Mouse (Mus musculus): Measurements from ENCODE around the gene Trim66. TPM values are rescaled to one million over a fixed set of nuclear protein-coding genes. Genes with fewer than 3 reads are reported as not detected.

The Trim66 gene
- total RNA-seq, 2 experiments from 2014 or later: 0.07 to 0.09 TPM

GRCm38 (mm10) chr7:109454856-109455255 is 53.1 kb downstream of the Trim66 start:
- no peak for DNase-seq (ENCODE audit: low spot score)

DNA sequence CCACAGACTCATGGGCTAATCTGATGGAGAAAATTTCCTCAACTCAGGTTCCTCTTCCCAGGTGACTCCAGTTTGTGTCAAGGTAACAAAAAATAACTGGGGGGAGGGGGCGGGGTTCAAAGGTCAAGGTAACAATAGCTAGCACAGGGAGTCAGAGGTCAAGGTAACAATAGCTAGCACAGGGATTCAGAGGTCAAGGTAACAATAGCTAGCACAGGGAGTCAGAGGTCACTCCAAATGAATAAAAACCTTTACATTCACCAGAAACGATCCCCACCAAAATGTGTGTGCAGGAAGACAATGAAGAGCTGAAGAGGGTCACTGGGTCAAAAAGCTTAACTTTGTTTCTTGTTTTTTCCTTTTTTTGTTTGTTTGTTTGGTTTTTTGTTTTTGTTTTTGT is 59.9 kb downstream of the Trim66 start:
- no peak for DNase-seq (ENCODE audit: low spot score)

- DNase-seq (ENCODE audit: low spot score): peak; percentile 47
These were observed 62.9 kb downstream of the Trim66 start for GRCm38 (mm10) chr7:109445012-109445411.

DNA sequence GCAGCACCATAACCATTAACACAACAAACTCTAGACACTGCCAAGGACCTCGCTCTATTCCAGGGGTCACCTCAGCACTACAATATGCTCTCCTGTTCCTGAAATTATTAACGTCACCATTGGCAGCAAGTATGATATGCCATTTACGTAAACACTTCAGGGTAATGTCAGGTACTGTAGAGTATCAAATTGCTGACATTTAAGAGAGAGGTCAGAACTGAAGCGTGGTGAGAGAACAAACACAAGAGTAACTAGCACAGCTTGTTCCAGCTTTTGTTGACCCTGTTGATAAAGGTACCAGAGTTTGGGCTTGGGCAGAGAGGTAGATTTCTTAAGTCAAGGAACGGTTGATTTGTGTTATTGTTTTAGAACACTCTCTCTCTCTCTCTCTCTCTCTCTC is 65.2 kb downstream of the Trim66 start:
- DNase-seq (ENCODE audit: low spot score): no peak

DNA sequence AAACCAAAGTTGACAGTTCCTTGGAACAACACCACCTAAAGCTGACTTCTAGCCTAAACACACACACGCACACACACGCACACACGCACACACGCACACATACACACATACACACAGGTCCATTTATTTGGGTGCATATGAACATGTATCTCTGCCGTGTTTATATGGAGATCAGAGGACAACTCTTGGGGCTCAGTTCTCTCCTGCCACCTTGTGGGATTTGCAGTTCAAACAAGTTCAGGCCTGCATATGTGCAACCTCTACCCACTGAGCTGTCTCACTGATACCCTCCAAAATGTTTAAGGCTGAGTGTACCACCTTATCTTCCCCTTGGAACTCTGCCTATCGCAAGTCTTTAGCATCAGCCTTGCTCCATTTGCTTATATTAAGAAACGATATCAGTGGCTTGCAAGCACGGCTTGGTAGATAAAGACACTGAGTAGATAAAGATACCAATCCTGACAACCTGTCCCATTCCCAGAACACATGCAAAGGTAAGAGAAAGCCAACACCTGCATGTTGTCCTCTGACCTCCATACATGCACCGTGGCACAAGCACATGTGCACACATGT is 67.2 kb downstream of the Trim66 start:
- no peak for DNase-seq (ENCODE audit: low spot score)

DNA sequence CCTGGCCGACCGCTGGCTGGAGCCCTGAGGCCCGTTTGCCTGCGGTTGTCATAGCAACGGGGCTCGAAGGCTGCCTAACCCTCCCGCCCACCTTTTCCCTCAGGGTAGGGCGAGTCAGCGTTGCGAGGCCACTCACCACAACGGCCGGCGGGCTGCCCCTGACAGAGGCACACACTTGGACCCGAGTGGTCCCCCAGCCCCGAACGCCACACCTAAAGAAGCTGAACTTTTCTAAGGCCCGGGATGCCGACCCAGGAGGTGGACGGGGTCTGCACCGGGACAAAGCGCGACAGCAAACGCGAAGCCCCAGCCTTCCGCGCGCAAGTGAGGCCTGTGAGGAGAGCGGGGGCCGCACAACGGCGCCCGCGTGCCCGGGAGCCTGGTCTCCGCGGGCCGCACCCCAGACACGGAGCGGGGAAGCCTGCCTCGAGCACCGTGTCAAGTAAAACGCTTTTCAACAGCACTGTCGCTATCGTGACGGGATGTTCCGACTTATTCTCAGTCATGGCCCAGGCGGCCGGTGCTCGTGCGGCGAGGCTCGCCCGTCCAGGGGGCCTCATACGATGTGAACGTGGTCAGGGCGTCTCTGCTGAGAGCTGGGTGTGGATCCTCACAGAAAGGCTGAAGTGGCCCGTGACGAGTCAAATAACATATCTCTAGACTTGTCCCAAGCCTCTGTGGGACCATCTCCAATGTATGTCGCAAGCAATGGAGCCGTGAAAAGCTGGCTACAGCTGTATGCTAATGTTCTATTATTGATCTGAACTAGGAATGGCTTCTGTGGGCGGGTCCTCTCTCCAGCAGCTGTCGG is 68.9 kb downstream of the Trim66 start, which contains the start of gene Stk33:
Gene Stk33, minus strand, starts transcription at position 301 of the 811 bp plus-strand sequence.
- DNase-seq (ENCODE audit: low spot score): peak; percentile 65

DNA sequence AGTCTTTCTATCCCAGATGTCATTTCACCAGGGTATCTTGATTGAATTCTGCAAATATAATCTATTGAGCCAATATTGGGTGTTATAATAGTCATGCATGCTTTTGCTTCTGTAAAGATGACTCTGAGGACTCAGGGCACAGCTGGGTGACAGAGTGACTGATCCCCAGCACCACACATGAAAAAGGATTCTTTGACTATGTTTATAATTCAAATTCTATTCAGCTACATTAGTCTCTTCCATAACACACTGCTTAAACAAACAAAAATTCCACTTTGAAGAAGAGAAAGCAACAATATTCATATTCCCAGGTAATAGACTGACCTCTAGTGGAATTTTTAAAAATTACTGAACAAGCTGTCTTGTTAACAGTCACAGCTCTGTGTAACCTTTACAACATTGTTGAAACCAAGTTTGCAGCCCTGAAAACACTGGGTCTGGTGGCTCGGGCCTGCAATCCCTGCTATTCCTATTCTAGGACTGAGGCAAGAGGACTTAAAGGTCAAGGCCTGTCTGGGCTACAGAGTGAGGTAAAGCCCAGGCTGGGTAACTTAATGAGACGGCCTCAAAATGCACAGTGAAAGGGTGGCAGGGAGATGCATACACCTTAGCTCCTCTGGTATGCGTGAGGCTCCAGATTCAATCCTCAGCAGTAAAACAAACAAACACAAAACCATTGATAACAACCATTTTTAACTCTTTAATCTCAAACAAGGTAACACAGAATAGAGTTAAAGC is 83.3 kb downstream of the Trim66 start:
- DNase-seq (ENCODE audit: low spot score): no peak

GRCm38 (mm10) chr7:109422803-109423202 is 85.1 kb downstream of the Trim66 start:
- no peak for DNase-seq (ENCODE audit: low spot score)

DNA sequence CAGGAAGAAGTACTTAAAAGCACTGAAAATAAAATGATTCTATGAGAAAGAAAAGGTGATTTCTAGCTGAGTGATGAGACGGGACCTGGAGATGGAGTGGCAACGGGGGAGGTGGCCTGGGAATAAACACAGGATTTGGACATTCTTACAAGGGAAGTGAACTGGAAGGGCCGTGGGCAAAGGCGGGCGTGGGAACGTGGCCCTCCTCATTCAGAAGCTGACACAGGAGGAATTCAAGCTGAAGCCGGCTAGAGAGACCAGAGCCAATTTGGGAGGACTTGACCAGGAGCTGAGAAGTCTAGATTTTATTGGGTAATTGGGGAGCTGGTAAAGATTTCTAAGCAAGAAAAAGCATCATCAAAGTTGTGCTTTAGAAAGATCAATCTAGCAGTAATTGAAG is 102.4 kb downstream of the Trim66 start:
- no peak for DNase-seq (ENCODE audit: low spot score)

DNA sequence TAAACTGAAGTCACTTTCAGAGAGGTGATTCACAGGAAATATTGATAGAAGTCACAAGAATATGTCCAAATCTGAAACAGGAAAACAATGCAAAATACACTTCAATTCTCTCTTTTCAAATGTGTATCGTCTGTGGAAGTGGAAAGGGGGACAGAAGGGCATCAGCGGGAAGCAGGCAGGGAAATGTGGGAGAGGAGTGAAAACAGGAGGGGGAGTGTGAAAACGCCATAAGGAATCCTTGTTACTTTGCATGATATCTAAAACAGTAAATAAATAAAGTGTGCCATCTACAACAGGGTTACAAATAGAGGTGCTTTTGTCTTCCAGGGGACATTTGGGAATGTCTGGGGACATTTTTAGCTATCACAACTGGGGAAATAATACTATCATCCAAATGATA is 108.6 kb downstream of the Trim66 start:
- DNase-seq (ENCODE audit: low spot score): no peak

Small RNA genes within 50 kb of the gene (microRNA-seq; reads per million reads assigned to microRNA genes)
- gene Gm47284: 1.0 reads per million

Other genes with a start within 250 kb of the Trim66 start
- gene Stk33, start 69.1 kb downstream of the Trim66 start, total RNA-seq (2021): 10 to 100 TPM in 1 of 2 experiments, 1 to 10 TPM in 1; 4.5 to 20.8 TPM
- 10 to 100 TPM; 80.7 to 81.0 TPM for gene Rpl27a, start 11.0 kb upstream of the Trim66 start, total RNA-seq (2021)
- 1 to 10 TPM; 6.0 to 8.2 TPM for gene St5, start 195.5 kb upstream of the Trim66 start, total RNA-seq (2021)
- 10 to 100 TPM; 16.4 to 19.3 TPM for gene Akip1, start 195.6 kb upstream of the Trim66 start, total RNA-seq (2021)
- gene BC051019, start 215.7 kb upstream of the Trim66 start, total RNA-seq (2021): not detected
- gene Ascl3, start 223.6 kb upstream of the Trim66 start, total RNA-seq (2021): not detected
- 10 to 100 TPM; 28.8 to 29.0 TPM for gene Tmem9b, start 244.7 kb upstream of the Trim66 start, total RNA-seq (2021)

All from gastrocnemius, adult 18-20 months (tissue).